Mouse (Mus musculus): ENCODE data around the gene Scaf8. TPM values are rescaled to one million over a fixed set of nuclear protein-coding genes. Genes with fewer than 3 reads are reported as not detected.

Scaf8 gene
- polyA plus RNA-seq, 1 experiment from 2014 or later, result 22.6 TPM

DNA sequence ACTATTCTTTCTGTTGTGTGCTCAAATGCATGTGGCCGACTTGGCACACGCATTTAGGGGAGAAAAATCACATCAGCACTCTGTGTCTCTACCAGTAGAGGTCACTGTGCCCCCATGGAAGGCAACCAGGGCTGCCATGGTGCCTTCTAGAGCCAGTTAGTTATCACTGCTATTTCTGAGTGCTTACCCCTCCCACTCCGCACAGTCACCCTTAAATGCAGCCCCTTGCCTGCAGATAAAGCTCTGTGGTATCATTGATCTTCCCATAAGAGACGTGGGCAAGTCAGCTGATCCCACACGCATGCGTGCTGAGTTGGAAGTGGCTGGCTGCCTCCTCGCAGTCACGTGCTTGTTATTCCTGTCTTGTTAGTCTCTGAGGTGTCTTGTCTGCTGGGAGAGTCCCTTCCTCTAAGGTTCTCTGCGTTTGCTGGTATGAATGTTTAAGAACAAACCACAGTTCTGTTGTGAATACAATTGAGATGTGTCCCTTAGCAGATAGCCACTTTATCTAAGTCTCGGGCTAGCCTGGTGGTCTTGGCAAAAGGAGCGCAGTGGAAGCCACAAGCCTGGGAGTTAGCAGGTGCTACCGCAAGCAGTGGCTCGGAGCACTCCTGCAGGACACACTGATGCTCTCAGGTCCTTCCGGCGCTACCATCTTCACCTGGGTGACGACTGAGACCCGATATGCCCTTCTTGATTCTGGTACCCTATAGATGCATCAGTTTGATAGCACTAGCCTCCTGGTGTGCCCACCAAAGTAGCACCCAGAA is 115.6 kb downstream of the Scaf8 start:
- no peaks in the 10 kb centered on the region for H3K79me2 ChIP-seq (ENCODE audit: inconsistent target)
- H3K4me3 ChIP-seq (ENCODE audit: inconsistent target), result no peak overlapping the region
- WGBS (ENCODE audit: missing documents), result 79% methylated on average over 17 of the region's 17 CpGs
- no peak overlapping the region for H3K27ac ChIP-seq
- H3K36me3 ChIP-seq (ENCODE audit: inconsistent target), result no peaks in the 10 kb centered on the region; the same call in 1 of the 2 replicates

DNA sequence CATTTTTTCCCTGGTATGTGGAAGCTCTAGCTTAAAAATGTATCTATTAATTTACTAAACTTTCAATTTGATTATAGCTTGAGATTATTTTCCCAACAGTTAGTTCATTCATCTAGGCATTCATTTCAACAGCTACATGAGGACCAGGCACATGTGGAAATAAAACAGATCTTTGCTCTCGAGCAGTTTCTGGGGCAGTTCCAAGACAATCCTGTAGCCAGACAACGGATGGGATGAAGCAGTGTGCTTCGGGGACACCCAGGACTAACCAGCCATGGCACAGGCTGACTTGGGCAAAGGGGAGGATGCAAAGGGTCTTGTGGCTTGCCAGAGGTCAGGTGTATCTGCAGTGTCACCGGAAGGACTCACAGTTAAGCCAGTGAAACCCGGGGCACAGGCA is 117.9 kb downstream of the Scaf8 start:
- H3K36me3 ChIP-seq (ENCODE audit: inconsistent target), result no peaks in the 10 kb centered on the region; the same call in 1 of the 2 replicates
- WGBS (ENCODE audit: missing documents), result 90% methylated on average over 5 of the region's 5 CpGs
- no peak overlapping the region for H3K27ac ChIP-seq
- no peaks in the 10 kb centered on the region for H3K79me2 ChIP-seq (ENCODE audit: inconsistent target)
- H3K4me3 ChIP-seq (ENCODE audit: inconsistent target), result no peak overlapping the region

DNA sequence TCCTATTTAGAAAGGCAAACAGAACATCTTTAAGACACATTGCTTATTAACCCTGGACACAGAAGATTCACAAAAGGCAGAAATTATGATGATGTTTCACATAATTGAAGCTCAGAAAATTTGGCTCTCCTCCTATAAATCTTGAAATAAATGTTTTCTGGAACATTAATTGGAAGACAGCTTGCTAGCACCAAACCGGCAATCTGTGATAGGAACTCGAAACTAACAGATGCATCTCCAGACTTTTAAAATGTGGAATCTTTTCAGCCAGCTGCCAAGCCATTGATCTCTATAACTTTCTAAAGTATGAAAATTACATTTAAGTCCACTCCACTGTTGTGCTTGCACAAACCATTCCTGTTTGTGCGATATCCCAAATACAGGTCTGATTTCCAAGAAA is 128.9 kb downstream of the Scaf8 start:
- no peaks in the 10 kb centered on the region for H3K36me3 ChIP-seq (ENCODE audit: inconsistent target)
- no peak overlapping the region for H3K4me3 ChIP-seq (ENCODE audit: inconsistent target)
- 92% methylated on average over 3 of the region's 3 CpGs for WGBS (ENCODE audit: missing documents)
- no peak overlapping the region for H3K27ac ChIP-seq
- no peaks in the 10 kb centered on the region for H3K79me2 ChIP-seq (ENCODE audit: inconsistent target)

DNA sequence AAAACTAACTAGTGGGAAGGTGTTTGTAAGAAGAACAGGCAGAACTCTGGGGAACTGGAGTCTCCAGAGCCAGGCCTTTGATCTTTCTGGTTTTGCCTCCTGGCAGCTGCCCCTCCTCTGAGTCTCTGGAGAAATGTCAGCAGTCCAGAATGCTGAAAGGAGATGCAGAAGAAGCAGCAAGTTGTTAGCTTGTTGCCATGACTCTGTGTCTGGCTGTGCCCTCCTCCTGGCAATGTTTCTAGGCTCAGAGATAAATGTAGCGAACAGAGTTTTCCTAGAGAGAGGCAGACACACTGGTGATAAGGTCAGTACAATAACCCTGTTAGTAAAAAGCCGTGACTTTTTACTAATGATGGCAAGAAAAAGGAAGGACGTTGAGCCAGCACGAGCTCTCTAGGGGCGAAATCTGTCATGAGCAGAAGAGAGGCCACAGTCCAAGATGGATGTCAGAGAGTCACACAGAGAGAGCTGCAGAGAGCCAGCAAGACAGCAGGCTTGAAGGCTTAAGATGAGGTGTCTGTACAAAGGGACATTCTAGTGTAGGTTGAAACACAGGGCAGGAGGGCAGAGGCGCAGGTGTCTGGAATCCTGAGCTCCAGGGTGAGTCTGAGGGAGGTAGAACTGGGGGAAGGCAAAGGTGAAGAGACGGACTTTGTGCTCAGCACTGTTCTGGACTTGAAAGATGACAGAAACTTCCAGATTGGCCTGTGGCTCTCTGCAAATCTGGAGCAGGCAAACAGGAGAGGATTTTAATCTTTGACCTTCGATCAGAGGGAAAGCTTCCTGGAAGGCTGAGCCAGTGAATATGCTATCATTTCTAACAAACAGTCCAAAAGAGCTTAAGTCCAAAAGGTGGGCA is 130.3 kb downstream of the Scaf8 start:
- Histone ChIP-seq H3K36me3 (ENCODE audit: inconsistent target) (no peaks in the 10 kb centered on the region), H3K4me3 (ENCODE audit: inconsistent target) (no peak overlapping the region), H3K27ac (no peak overlapping the region), H3K79me2 (ENCODE audit: inconsistent target) (no peaks in the 10 kb centered on the region)
- 94% methylated on average over 8 of the region's 8 CpGs for WGBS (ENCODE audit: missing documents)

DNA sequence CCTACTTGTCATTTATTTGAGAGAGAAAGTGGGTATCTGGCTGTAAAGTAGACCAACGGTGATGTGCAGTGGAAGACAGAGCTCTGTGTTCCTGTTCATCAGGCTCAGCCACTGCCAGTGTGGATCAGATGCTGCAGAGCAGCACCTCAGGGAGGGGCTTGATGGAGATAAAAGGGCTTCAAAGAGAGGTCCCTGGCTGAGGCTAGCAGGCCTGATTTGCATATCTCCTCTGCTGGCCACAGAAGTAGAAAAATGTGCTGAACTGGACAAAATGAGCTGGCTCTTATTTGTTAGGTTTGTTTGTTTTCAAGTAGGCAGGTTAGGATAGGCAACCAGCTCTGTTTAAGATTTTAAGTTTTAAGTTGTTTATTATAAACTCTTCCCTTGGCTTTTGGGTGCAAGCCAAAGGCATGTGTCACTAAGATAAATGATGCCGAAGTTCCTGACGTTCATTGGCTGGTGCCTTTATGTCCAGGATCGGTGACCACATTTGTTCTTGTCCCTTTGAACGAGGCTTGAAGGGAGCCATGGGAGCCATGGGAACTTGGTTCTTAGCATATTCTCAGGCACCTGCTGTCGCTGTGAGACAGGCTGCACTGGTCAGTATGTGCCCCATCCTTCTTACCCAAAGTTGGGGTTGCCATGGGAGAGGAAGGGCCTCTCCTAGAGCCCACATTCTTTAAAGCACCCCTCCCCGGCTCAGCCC is 132.0 kb downstream of the Scaf8 start:
- H3K4me3 ChIP-seq (ENCODE audit: inconsistent target), result no peak overlapping the region
- H3K36me3 ChIP-seq (ENCODE audit: inconsistent target), result no peaks in the 10 kb centered on the region
- 79% methylated on average over 6 of the region's 7 CpGs for WGBS (ENCODE audit: missing documents)
- no peak overlapping the region for H3K27ac ChIP-seq
- no peaks in the 10 kb centered on the region for H3K79me2 ChIP-seq (ENCODE audit: inconsistent target)

Other genes starting within 250 kb of the Scaf8 start
- gene Tiam2, start 211.6 kb downstream of the Scaf8 start, polyA plus RNA-seq (2018), result 0.06 to 0.15 TPM in 2 of 3 replicates, not detected in the other